In genomic region chr1:130732706-130733658, GRCm38 (mm10) we compare ENCODE assay signal across 17 mouse cellular contexts. TPM values are rescaled to one million over a fixed set of nuclear protein-coding genes. Genes with fewer than 3 reads are reported as not detected.
DNase-seq lines count a peak whose midpoint lies in the region; ATAC-seq lines count a peak whose summit lies in the region.
"Had no signal": no experiment of that assay in that cellular context is flagged by ENCODE, and none has a peak within 500 bp of the region (broad histone marks: within the 10 kb centered on the region; RNA-seq: fewer than 3 reads in every experiment).

No protein-coding gene starts in this region.

- peak overlapping the region; percentile 83 for H3K27ac ChIP-seq in lung, embryonic 15.5 days
- H3K27ac ChIP-seq in stomach, embryonic 14.5 days (ENCODE audit: low read length): peak overlapping the region; percentile 83
- H3K27ac ChIP-seq in limb, embryonic 10.5 days: no peak overlapping the region

- 69% methylated on average over 13 of the region's 13 CpGs for WGBS in lung, embryonic 15.5 days
- WGBS in stomach, embryonic 14.5 days: 73% methylated on average over 13 of the region's 13 CpGs
- 91% methylated on average over 13 of the region's 13 CpGs for WGBS in limb, embryonic 10.5 days

- H3K27me3 ChIP-seq in lung, embryonic 15.5 days: no peaks in the 10 kb centered on the region
- no peaks in the 10 kb centered on the region for H3K27me3 ChIP-seq in stomach, embryonic 14.5 days (ENCODE audit: control insufficient read depth, insufficient read depth, low read length)
- H3K27me3 ChIP-seq in limb, embryonic 10.5 days (ENCODE audit: low read depth, poor library complexity, severe bottlenecking): 0 out of 2 replicates have a peak, but pooled peaks cover 3% of the 10 kb centered on the region

- no peak for DNase-seq in lung, postnatal 4 days
- DNase-seq in liver: peak; percentile 50
- DNase-seq in limb, embryonic 10.5 days (ENCODE audit: low spot score): no peak
- DNase-seq in urinary bladder, postnatal 36 days (ENCODE audit: low spot score in 2 of 2): no peak
- DNase-seq: cerebellum, adult 18-20 months; retina, postnatal 1 day; thymus, postnatal 4 days had no signal

- no peaks in the 10 kb centered on the region for H3K9me3 ChIP-seq in lung, embryonic 15.5 days
- no peaks in the 10 kb centered on the region for H3K9me3 ChIP-seq in stomach, embryonic 14.5 days (ENCODE audit: control insufficient read depth, low read depth, low read length)
- H3K9me3 ChIP-seq in limb, embryonic 10.5 days (replicated peaks): no peaks in the 10 kb centered on the region

- peak overlapping the region; percentile 52 for H3K4me2 ChIP-seq in lung, embryonic 15.5 days
- H3K4me2 ChIP-seq in stomach, embryonic 14.5 days (replicated peaks; ENCODE audit: low read depth, low read length): peak overlapping the region; percentile 37

- H3K4me3 ChIP-seq in lung, embryonic 15.5 days: peak overlapping the region; percentile 38
- peak overlapping the region; percentile 26; the same call in 1 of the 2 replicates for H3K4me3 ChIP-seq in stomach, embryonic 14.5 days (ENCODE audit: low read depth, low read length)
- H3K4me3 ChIP-seq in limb, embryonic 10.5 days: no peak overlapping the region

- peaks cover 37% of the 10 kb centered on the region for H3K4me1 ChIP-seq in lung, embryonic 15.5 days
- H3K4me1 ChIP-seq in stomach, embryonic 14.5 days (ENCODE audit: control insufficient read depth, insufficient read depth, low read length): 0 out of 2 replicates have a peak, but pooled peaks cover 7% of the 10 kb centered on the region
- H3K4me1 ChIP-seq in limb, embryonic 10.5 days: peaks cover 11% of the 10 kb centered on the region

- no peak overlapping the region for H3K9ac ChIP-seq in lung, embryonic 15.5 days
- H3K9ac ChIP-seq in stomach, embryonic 14.5 days (replicated peaks; ENCODE audit: low read depth, low read length): no peak overlapping the region

- H3K36me3 ChIP-seq in lung, embryonic 15.5 days: no peaks in the 10 kb centered on the region
- H3K36me3 ChIP-seq in stomach, embryonic 14.5 days (ENCODE audit: control insufficient read depth, insufficient read depth, low read length): no peaks in the 10 kb centered on the region
- H3K36me3 ChIP-seq in limb, embryonic 10.5 days: no peaks in the 10 kb centered on the region

- ATAC-seq in lung, embryonic 15.5 days (ENCODE audit: borderline replicate concordance, extremely low read depth, low FRiP score, low TSS enrichment): 0 out of 2 replicates have a peak, but pooled peaks have one; percentile 7
- 0 out of 2 replicates have a peak, but pooled peaks have one; percentile 14 for ATAC-seq in common myeloid progenitor, adult 5-6 weeks (replicated peaks; ENCODE audit: low read depth, poor library complexity, severe bottlenecking)
- 0 out of 2 replicates have a peak, but pooled peaks have one; percentile 26 for ATAC-seq in stomach, embryonic 14.5 days (ENCODE audit: insufficient number of reproducible peaks, insufficient read depth, low FRiP score, low read depth)

RNA-seq across cellular contexts. Expression of gene AA986860, which starts 1.2 kb away (rescaled TPM):
- polyA plus RNA-seq in lung, embryonic 15.5 days (2015; fragmentation: Nextera tagmentation; extraction: Ambion mirVana): 10.9 and 13.0 TPM in 2 replicates
- 0.37 and 0.44 TPM in 2 replicates for total RNA-seq in common myeloid progenitor, adult 5-6 weeks (2017)
- polyA plus RNA-seq in stomach, embryonic 14.5 days (2014; fragmentation: Nextera tagmentation; extraction: Ambion mirVana): 28.6 and 28.7 TPM in 2 replicates
- 0.23 and 0.38 TPM in 2 replicates for polyA plus RNA-seq in limb, embryonic 10.5 days (2016; fragmentation: Nextera tagmentation; extraction: Ambion mirVana)

RNA-seq across cellular contexts. Expression of gene Pfkfb2, which starts 3.9 kb away (rescaled TPM):
- polyA plus RNA-seq in lung, embryonic 15.5 days (2015; fragmentation: Nextera tagmentation; extraction: Ambion mirVana): 7.9 and 9.5 TPM in 2 replicates
- total RNA-seq in common myeloid progenitor, adult 5-6 weeks (2017): 19.4 and 22.3 TPM in 2 replicates
- polyA plus RNA-seq in stomach, embryonic 14.5 days (2014; fragmentation: Nextera tagmentation; extraction: Ambion mirVana): 11.1 and 11.2 TPM in 2 replicates
- polyA plus RNA-seq in limb, embryonic 10.5 days (2016; fragmentation: Nextera tagmentation; extraction: Ambion mirVana): 3.4 and 5.1 TPM in 2 replicates

RNA-seq across cellular contexts. Expression of gene Yod1, which starts 15.9 kb away (rescaled TPM):
- 13.4 and 16.5 TPM in 2 replicates for polyA plus RNA-seq in lung, embryonic 15.5 days (2015; fragmentation: Nextera tagmentation; extraction: Ambion mirVana)
- total RNA-seq in common myeloid progenitor, adult 5-6 weeks (2017): 10.3 and 10.7 TPM in 2 replicates
- polyA plus RNA-seq in stomach, embryonic 14.5 days (2014; fragmentation: Nextera tagmentation; extraction: Ambion mirVana): 11.9 and 12.0 TPM in 2 replicates
- polyA plus RNA-seq in limb, embryonic 10.5 days (2016; fragmentation: Nextera tagmentation; extraction: Ambion mirVana): 6.0 and 8.2 TPM in 2 replicates

RNA-seq across cellular contexts. Expression of gene Gm29427, which starts 17.4 kb away (rescaled TPM):
- not detected in 2 replicates for polyA plus RNA-seq in lung, embryonic 15.5 days (2015; fragmentation: Nextera tagmentation; extraction: Ambion mirVana)
- total RNA-seq in common myeloid progenitor, adult 5-6 weeks (2017): not detected in 2 replicates
- polyA plus RNA-seq in stomach, embryonic 14.5 days (2014; fragmentation: Nextera tagmentation; extraction: Ambion mirVana): not detected in 2 replicates
- polyA plus RNA-seq in limb, embryonic 10.5 days (2016; fragmentation: Nextera tagmentation; extraction: Ambion mirVana): not detected in 2 replicates
- total RNA-seq: adrenal gland, postnatal 14 days; heart, adult 8-10 months; hematopoietic stem cell, adult 5-6 weeks; left cerebral cortex, postnatal 10 days had no signal
- polyA plus RNA-seq: forebrain, embryonic 11.5 days; large intestine, adult 2 months; neural tube, embryonic 11.5 days had no signal
